Mouse (Mus musculus): ENCODE results near the gene Gng12. TPM values are rescaled to one million over a fixed set of nuclear protein-coding genes. Genes with fewer than 3 reads are reported as not detected.

Gng12 gene
- polyA plus RNA-seq, 2 experiments, result 11.6 to 32.5 TPM

GRCm38 (mm10) chr6:67026661-67027060 lies 130.5 kb downstream of the Gng12 start:
- H3K9me3 ChIP-seq (ENCODE audit: control insufficient read depth, low read length), result no peaks in the 10 kb centered on the region
- WGBS (ENCODE audit: insufficient replicate concordance), result 69% methylated on average over 3 of the region's 3 CpGs
- H3K27me3 ChIP-seq (ENCODE audit: control insufficient read depth, insufficient read depth, low read length), result no peaks in the 10 kb centered on the region
- H3K4me3 ChIP-seq (ENCODE audit: insufficient read depth in 1 of 2, low read depth in 2 of 2, low read length in 2 of 2), result no peak overlapping the region
- H3K9ac ChIP-seq (replicated peaks), result no peak overlapping the region
- H3K27ac ChIP-seq, result no peak overlapping the region; the same call in 1 of the 2 replicates
- ATAC-seq (ENCODE audit: insufficient read depth) (no peak), DNase-seq (ENCODE audit: low read depth in 3 of 3, low spot score in 3 of 3) (no peak)
- H3K36me3 ChIP-seq (replicated peaks; ENCODE audit: control insufficient read depth, insufficient read depth, low read depth), result no peaks in the 10 kb centered on the region
- H3K4me2 ChIP-seq (ENCODE audit: low read depth), result no peak overlapping the region
- TF ChIP-seq EP300 (IDR thresholded peaks at IDR 0.05; ENCODE audit: low read depth) (no peak), CTCF (IDR thresholded peaks at IDR 0.05; ENCODE audit: low read depth) (no peak)
- peaks cover 0 to 16% of the 10 kb centered on the region in 2 experiments; a peak in 2 of 4 replicates for H3K4me1 ChIP-seq (replicated peaks; ENCODE audit: control insufficient read depth in 2 of 2, insufficient read depth in 2 of 2, low read length in 1 of 2)

- WGBS (ENCODE audit: insufficient replicate concordance), result 54% methylated on average over 9 of the region's 9 CpGs
- no peak overlapping the region for H3K9ac ChIP-seq (replicated peaks)
- no peaks in the 10 kb centered on the region for H3K36me3 ChIP-seq (replicated peaks; ENCODE audit: control insufficient read depth, insufficient read depth, low read depth)
- DNase-seq (ENCODE audit: low read depth in 3 of 3, low spot score in 3 of 3) (no peak), ATAC-seq (ENCODE audit: insufficient read depth) (no peak)
- no peak overlapping the region for H3K4me3 ChIP-seq (ENCODE audit: insufficient read depth in 1 of 2, low read depth in 2 of 2, low read length in 2 of 2)
- no peak overlapping the region for H3K4me2 ChIP-seq (ENCODE audit: low read depth)
- no peaks in the 10 kb centered on the region for H3K9me3 ChIP-seq (ENCODE audit: control insufficient read depth, low read length)
- H3K27ac ChIP-seq, result no peak overlapping the region
- H3K4me1 ChIP-seq (replicated peaks; ENCODE audit: control insufficient read depth in 2 of 2, insufficient read depth in 2 of 2, low read length in 1 of 2), result peaks cover 0 to 16% of the 10 kb centered on the region in 2 experiments; a peak in 2 of 4 replicates
- TF ChIP-seq CTCF (IDR thresholded peaks at IDR 0.05; ENCODE audit: low read depth) (no peak), EP300 (IDR thresholded peaks at IDR 0.05; ENCODE audit: low read depth) (no peak)
- H3K27me3 ChIP-seq (ENCODE audit: control insufficient read depth, insufficient read depth, low read length), result no peaks in the 10 kb centered on the region
Measured at GRCm38 (mm10) chr6:67027438-67028142, 131.4 kb downstream of the Gng12 start.

- Histone ChIP-seq H3K27ac (no peak overlapping the region), H3K27me3 (ENCODE audit: control insufficient read depth, insufficient read depth, low read length) (no peaks in the 10 kb centered on the region), H3K9me3 (ENCODE audit: control insufficient read depth, low read length) (no peaks in the 10 kb centered on the region), H3K36me3 (replicated peaks; ENCODE audit: control insufficient read depth, insufficient read depth, low read depth) (peaks cover 7% of the 10 kb centered on the region), H3K4me3 (ENCODE audit: insufficient read depth in 1 of 2, low read depth in 2 of 2, low read length in 2 of 2) (no peak overlapping the region), H3K4me2 (ENCODE audit: low read depth) (no peak overlapping the region), H3K4me1 (replicated peaks; ENCODE audit: control insufficient read depth in 2 of 2, insufficient read depth in 2 of 2, low read length in 1 of 2) (peaks cover 10 to 24% of the 10 kb centered on the region in 2 experiments), H3K9ac (replicated peaks) (no peak overlapping the region)
- WGBS (ENCODE audit: insufficient replicate concordance), result 50% methylated on average over 5 of the region's 5 CpGs
- DNase-seq (ENCODE audit: low read depth in 3 of 3, low spot score in 3 of 3), result no peak
- ATAC-seq (ENCODE audit: insufficient read depth), result no peak
- TF ChIP-seq EP300 (IDR thresholded peaks at IDR 0.05; ENCODE audit: low read depth), result no peak
- no peak for TF ChIP-seq CTCF (IDR thresholded peaks at IDR 0.05; ENCODE audit: low read depth)
Measured at GRCm38 (mm10) chr6:67029312-67029950, 133.2 kb downstream of the Gng12 start.

DNA sequence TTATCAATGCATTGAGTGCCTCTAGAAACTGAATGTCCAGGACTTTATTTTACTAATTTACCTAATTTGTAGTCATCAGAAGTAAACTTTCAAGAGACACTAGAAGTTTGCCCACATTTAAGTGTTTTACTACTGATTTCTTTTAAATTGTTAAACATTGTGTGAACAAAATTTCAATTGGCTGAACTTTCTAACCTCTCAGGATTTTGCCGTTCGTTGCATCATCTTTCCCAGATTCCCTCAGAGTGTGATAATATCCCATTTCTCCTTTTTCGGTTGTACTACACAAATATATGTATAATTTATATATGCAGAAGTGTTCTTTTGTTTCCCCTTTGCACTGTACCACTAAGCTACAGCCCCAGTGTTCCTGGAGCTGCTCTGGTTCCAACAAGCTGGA lies 133.8 kb downstream of the Gng12 start:
- Histone ChIP-seq H3K36me3 (replicated peaks; ENCODE audit: control insufficient read depth, insufficient read depth, low read depth) (peaks cover 12% of the 10 kb centered on the region), H3K9ac (replicated peaks) (no peak overlapping the region), H3K4me2 (ENCODE audit: low read depth) (no peak overlapping the region), H3K27ac (no peak overlapping the region), H3K27me3 (ENCODE audit: control insufficient read depth, insufficient read depth, low read length) (no peaks in the 10 kb centered on the region), H3K4me3 (ENCODE audit: insufficient read depth in 1 of 2, low read depth in 2 of 2, low read length in 2 of 2) (no peak overlapping the region), H3K9me3 (ENCODE audit: control insufficient read depth, low read length) (no peaks in the 10 kb centered on the region), H3K4me1 (replicated peaks; ENCODE audit: control insufficient read depth in 2 of 2, insufficient read depth in 2 of 2, low read length in 1 of 2) (peaks cover 10 to 28% of the 10 kb centered on the region in 2 experiments)
- DNase-seq (ENCODE audit: low read depth in 3 of 3, low spot score in 3 of 3), result no peak
- ATAC-seq (ENCODE audit: insufficient read depth), result no peak
- TF ChIP-seq EP300 (IDR thresholded peaks at IDR 0.05; ENCODE audit: low read depth) (no peak), CTCF (IDR thresholded peaks at IDR 0.05; ENCODE audit: low read depth) (no peak)
- 45% methylated on average over 3 of the region's 3 CpGs for WGBS (ENCODE audit: insufficient replicate concordance)

DNA sequence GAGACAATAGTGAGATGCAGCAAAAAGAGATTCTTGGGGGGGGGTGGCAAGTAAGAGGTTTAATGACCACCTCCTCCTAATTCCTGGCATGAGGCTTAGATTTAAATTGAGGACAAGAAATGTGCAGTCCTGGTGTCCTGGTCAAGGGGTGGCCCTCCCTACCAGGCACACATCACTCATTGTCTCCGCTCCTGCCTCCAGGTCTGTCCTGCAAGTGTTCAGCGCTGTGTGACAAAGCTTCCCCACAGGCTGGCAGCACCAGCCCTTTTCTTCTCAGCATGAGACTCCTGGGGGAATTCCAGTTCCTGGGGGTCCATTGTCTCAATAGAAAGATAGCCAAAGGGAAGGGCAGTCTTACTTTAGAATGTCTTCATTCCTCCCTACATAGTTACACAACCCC lies 134.2 kb downstream of the Gng12 start:
- WGBS (ENCODE audit: insufficient replicate concordance), result 61% methylated on average over 2 of the region's 2 CpGs
- Histone ChIP-seq H3K27ac (no peak overlapping the region), H3K9ac (replicated peaks) (no peak overlapping the region), H3K4me2 (ENCODE audit: low read depth) (no peak overlapping the region), H3K9me3 (ENCODE audit: control insufficient read depth, low read length) (no peaks in the 10 kb centered on the region), H3K4me3 (ENCODE audit: insufficient read depth in 1 of 2, low read depth in 2 of 2, low read length in 2 of 2) (no peak overlapping the region), H3K4me1 (replicated peaks; ENCODE audit: control insufficient read depth in 2 of 2, insufficient read depth in 2 of 2, low read length in 1 of 2) (peaks cover 10 to 28% of the 10 kb centered on the region in 2 experiments), H3K27me3 (ENCODE audit: control insufficient read depth, insufficient read depth, low read length) (no peaks in the 10 kb centered on the region), H3K36me3 (replicated peaks; ENCODE audit: control insufficient read depth, insufficient read depth, low read depth) (peaks cover 14% of the 10 kb centered on the region)
- DNase-seq (ENCODE audit: low read depth in 3 of 3, low spot score in 3 of 3), result no peak
- no peak for ATAC-seq (ENCODE audit: insufficient read depth)
- TF ChIP-seq EP300 (IDR thresholded peaks at IDR 0.05; ENCODE audit: low read depth), result no peak
- TF ChIP-seq CTCF (IDR thresholded peaks at IDR 0.05; ENCODE audit: low read depth), result no peak

All from liver, embryonic 14.5 days (tissue).